Mouse (Mus musculus) olfactory bulb, adult 2 months (tissue): ENCODE results near the gene Degs2.

ENCODE experiments used
- CTCF ChIP-seq: fragments of 200-500 bp; IDR thresholded peaks from 2 replicates; pipeline ENCODE4 v1.5.1; 2012; ENCODE audit warnings: low read depth, mild to moderate bottlenecking, low read length, moderate library complexity; ENCODE audit not compliant: insufficient read depth
- POLR2A ChIP-seq: fragments of 200-500 bp; IDR thresholded peaks from 2 replicates; pipeline ENCODE4 v1.6.1; 2012; ENCODE audit warnings: mild to moderate bottlenecking, low read depth, low read length, moderate library complexity; ENCODE audit not compliant: insufficient read depth

DNA sequence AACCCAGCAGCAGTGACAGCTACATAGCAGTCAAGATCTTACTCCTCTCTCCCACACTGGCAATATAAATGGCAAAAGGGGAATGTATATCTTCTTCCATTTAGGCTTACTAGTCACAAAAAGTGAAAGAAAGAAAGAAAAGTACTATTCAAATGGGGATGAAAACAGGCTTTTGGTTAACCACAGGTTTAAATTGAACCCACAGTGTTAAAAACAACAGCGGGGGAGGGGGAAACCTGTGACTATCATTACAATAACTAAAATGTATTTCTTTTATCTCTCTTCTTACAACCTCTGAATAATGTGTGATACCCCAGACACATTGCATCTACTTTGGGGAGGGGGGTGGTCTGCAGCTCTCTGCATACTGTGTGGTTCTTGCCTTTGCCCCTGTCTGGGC lies 55.9 kb downstream of the Degs2 start:
- TF ChIP-seq POLR2A: no peak
- no peak for TF ChIP-seq CTCF
